ENCODE assay signal across 8 mouse cellular contexts in genomic region chr2:145161046-145161700, GRCm38 (mm10). TPM values are rescaled to one million over a fixed set of nuclear protein-coding genes. Genes with fewer than 3 reads are reported as not detected.
DNase-seq lines count a peak whose midpoint lies in the region; ATAC-seq and TF ChIP-seq lines count a peak whose summit lies in the region.

No protein-coding gene starts in this region.

- H3K9ac ChIP-seq in heart, embryonic 12.5 days, result no peak overlapping the region
- no peak overlapping the region for H3K9ac ChIP-seq in intestine, embryonic 16.5 days (ENCODE audit: low read depth, low read length)
- H3K9ac ChIP-seq in midbrain, embryonic 14.5 days (replicated peaks; ENCODE audit: low read length), result no peak overlapping the region

- DNase-seq in heart, adult 11 months, result peak; percentile 95
- DNase-seq in cerebellum, postnatal 14 days, result peak; percentile 92 to 93
- DNase-seq in gastrocnemius, adult 2 months, result peak; percentile 87
- DNase-seq in left cerebral cortex, postnatal 14 days (ENCODE audit: low spot score in 2 of 2), result peak; percentile 79 to 87
- peak; percentile 83 for DNase-seq in midbrain, embryonic 14.5 days
- DNase-seq in splenic B cell, adult 2 months (ENCODE audit: low read depth, low spot score), result peak; percentile 11

- no peaks in the 10 kb centered on the region for H3K27me3 ChIP-seq in heart, embryonic 12.5 days (replicated peaks)
- no peaks in the 10 kb centered on the region for H3K27me3 ChIP-seq in intestine, embryonic 16.5 days (replicated peaks; ENCODE audit: control insufficient read depth, insufficient read depth, low read length)
- no peaks in the 10 kb centered on the region for H3K27me3 ChIP-seq in midbrain, embryonic 14.5 days (ENCODE audit: control insufficient read depth, insufficient read depth, low read length)
- H3K27me3 ChIP-seq in splenic B cell, adult 2 months (ENCODE audit: control insufficient read depth, insufficient read depth, low read length, poor library complexity, severe bottlenecking), result no peaks in the 10 kb centered on the region

- intact Hi-C loops in gastrocnemius, adult 2 months (cut with DNase I), result loop anchor here (1.0 to 2.0 kb wide), 3 partner anchors 130 to 428 kb away; no protein-coding TSS in a partner anchor
- intact Hi-C loops in left cerebral cortex, postnatal 14 days (cut with DNase I), result loop anchor here (2.0 kb wide), 1 partner anchor 428 kb away; no protein-coding TSS in a partner anchor

- ATAC-seq in heart, embryonic 12.5 days (ENCODE audit: insufficient number of reproducible peaks, low FRiP score), result no peak
- peak; percentile 72; the same call in 1 of the 2 replicates for ATAC-seq in intestine, embryonic 16.5 days
- peak; percentile 50; the same call in 1 of the 2 replicates for ATAC-seq in midbrain, embryonic 14.5 days (ENCODE audit: low FRiP score, low TSS enrichment)

- H3K4me2 ChIP-seq in heart, embryonic 12.5 days, result no peak overlapping the region
- no peak overlapping the region for H3K4me2 ChIP-seq in intestine, embryonic 16.5 days (ENCODE audit: low read depth, low read length)
- no peak overlapping the region for H3K4me2 ChIP-seq in midbrain, embryonic 14.5 days (ENCODE audit: low read length)

- H3K27ac ChIP-seq in heart, embryonic 12.5 days (ENCODE audit: poor library complexity, severe bottlenecking), result no peak overlapping the region
- no peak overlapping the region for H3K27ac ChIP-seq in gastrocnemius, adult 2 months
- no peak overlapping the region for H3K27ac ChIP-seq in intestine, embryonic 16.5 days (ENCODE audit: low read length)
- no peak overlapping the region for H3K27ac ChIP-seq in midbrain, embryonic 14.5 days (replicated peaks; ENCODE audit: low read depth, low read length)

- no peaks in the 10 kb centered on the region for H3K9me3 ChIP-seq in heart, embryonic 12.5 days (replicated peaks)
- H3K9me3 ChIP-seq in intestine, embryonic 16.5 days (ENCODE audit: control insufficient read depth, low read length), result no peaks in the 10 kb centered on the region
- no peaks in the 10 kb centered on the region for H3K9me3 ChIP-seq in midbrain, embryonic 14.5 days (ENCODE audit: control insufficient read depth, low read length)

- WGBS in heart, embryonic 12.5 days, result 26% methylated on average over 12 of the region's 12 CpGs
- WGBS in intestine, embryonic 16.5 days, result 29% methylated on average over 12 of the region's 12 CpGs
- WGBS in midbrain, embryonic 14.5 days, result 27% methylated on average over 12 of the region's 12 CpGs

- H3K4me3 ChIP-seq in heart, embryonic 12.5 days, result no peak overlapping the region
- H3K4me3 ChIP-seq in gastrocnemius, adult 2 months, result no peak overlapping the region
- no peak overlapping the region for H3K4me3 ChIP-seq in intestine, embryonic 16.5 days (ENCODE audit: low read length)
- H3K4me3 ChIP-seq in midbrain, embryonic 14.5 days (replicated peaks; ENCODE audit: low read depth, low read length), result no peak overlapping the region

- H3K36me3 ChIP-seq in heart, embryonic 12.5 days, result no peaks in the 10 kb centered on the region
- H3K36me3 ChIP-seq in intestine, embryonic 16.5 days (ENCODE audit: control insufficient read depth, insufficient read depth, low read length), result no peaks in the 10 kb centered on the region
- no peaks in the 10 kb centered on the region for H3K36me3 ChIP-seq in midbrain, embryonic 14.5 days (ENCODE audit: control insufficient read depth, insufficient read depth, low read length)
- H3K36me3 ChIP-seq in splenic B cell, adult 2 months (ENCODE audit: control insufficient read depth, insufficient read depth, low read length, poor library complexity, severe bottlenecking), result no peaks in the 10 kb centered on the region

- no peaks in the 10 kb centered on the region for H3K4me1 ChIP-seq in heart, embryonic 12.5 days (replicated peaks)
- H3K4me1 ChIP-seq in intestine, embryonic 16.5 days (ENCODE audit: control insufficient read depth, insufficient read depth, low read length), result 0 out of 2 replicates have a peak, but pooled peaks cover 3% of the 10 kb centered on the region
- H3K4me1 ChIP-seq in midbrain, embryonic 14.5 days (ENCODE audit: control insufficient read depth, insufficient read depth, low read length), result no peaks in the 10 kb centered on the region

- TF ChIP-seq CTCF in gastrocnemius, adult 2 months (IDR thresholded peaks at IDR 0.05), result peak; percentile 96

RNA-seq across cellular contexts. Expression of gene Slc24a3, which starts 6.4 kb away (rescaled TPM):
- polyA plus RNA-seq in heart, embryonic 12.5 days (2016; fragmentation: Nextera tagmentation; extraction: Ambion mirVana), result 2.2 and 2.9 TPM in 2 replicates
- 1 to 10 TPM; 1.3 to 2.0 TPM for total RNA-seq in gastrocnemius, adult 2 months (2021)
- polyA plus RNA-seq in intestine, embryonic 16.5 days (2015; fragmentation: Nextera tagmentation; extraction: Ambion mirVana), result 2.4 and 3.1 TPM in 2 replicates
- 100 to 1,000 TPM; 159 to 160 TPM for total RNA-seq in left cerebral cortex, postnatal 14 days (2021)
- 13.1 and 14.4 TPM in 2 replicates for polyA plus RNA-seq in midbrain, embryonic 14.5 days (2014; fragmentation: Nextera tagmentation; extraction: Ambion mirVana)

Comparison
In these comparisons a context has a peak if more than half of its experiments do, and no peak if none do; other contexts are left out.
1. DNase-seq: peak in every context shown above with its lines; median percentile 95 in heart, adult 11 months; 92 in cerebellum, postnatal 14 days; 87 in gastrocnemius, adult 2 months; 83 in left cerebral cortex, postnatal 14 days; 83 in midbrain, embryonic 14.5 days; 11 in splenic B cell, adult 2 months.